Mouse (Mus musculus): ENCODE measurements around the gene Nob1.

Gene Nob1

DNA sequence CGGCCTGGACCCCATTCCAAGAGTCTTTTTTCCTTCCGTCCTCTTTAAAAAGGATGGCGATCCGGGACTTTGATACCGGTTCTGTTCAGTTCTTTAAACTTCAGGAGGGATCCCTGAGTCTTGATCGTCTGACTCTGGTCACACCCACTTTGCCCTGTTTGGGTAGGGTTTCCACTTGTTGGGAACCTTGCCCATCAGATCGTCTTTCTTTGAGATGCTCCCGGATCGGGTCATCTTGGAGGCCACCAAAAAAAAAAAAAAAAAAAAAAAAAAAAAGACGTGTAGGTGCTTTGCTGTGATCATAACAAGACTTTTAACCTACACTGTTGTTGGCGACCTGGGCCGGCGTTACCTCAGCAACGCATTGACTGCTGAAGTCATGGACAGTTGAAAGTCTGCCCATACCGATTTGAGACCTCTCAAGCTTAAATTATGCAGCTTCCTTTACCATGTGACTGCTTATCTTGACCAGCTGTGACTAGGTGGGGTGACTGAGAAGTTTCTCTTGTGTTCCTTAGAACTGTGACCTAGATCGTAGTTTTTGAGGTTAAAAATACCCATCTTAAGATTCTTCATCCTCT, 12.1 kb upstream of the Nob1 start:
- in situ Hi-C loops (cut with MseI, MboI) = no loop called here

DNA sequence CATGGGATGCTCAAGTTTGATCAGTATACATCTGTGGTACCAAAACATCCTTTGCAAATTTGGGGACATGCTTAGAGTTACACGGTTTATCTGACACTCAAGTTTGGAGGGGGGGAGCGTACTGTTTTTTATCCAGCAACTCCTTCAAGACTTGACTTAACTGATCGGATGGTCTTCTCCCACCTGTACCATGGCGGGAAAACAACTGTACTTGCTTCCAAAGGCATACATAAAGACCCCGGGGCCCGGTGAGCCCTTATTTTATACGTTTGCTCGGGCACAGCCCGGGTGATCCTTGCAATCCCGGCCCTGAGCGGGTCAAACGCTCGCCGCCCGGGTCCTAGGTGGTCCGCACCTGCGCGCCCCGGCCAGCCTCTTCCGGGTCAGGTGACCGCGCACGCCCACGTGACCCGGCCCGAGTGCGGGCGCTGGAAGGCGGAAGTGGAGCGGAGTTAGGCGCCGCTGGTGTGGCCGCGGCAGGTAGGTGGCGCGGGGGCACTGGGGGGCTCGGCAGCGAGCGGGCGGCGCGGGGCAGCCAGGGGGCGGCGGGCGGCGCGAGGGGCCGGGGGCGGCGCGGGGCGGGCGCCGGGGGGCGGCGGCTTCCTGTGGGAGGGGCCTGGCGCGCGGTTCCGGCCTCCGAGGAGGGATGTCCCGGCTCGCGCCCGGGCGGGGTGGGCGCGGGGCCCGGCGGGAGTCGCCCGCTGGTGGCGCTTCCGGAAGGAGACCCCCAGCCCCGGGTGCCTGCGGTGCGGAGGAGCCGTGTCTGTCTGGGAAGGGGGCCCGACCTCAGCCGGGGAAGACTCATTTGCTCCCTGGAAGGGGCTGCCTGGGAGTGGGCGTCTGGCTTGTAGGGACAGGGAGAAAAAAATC, 11.3 kb upstream of the Nob1 start, which contains the start of gene Wwp2:
Wwp2 (plus strand) TSS at position 404 of the 870 bp plus-strand sequence.
- in situ Hi-C loops (cut with MseI, MboI) = no loop called here

DNA sequence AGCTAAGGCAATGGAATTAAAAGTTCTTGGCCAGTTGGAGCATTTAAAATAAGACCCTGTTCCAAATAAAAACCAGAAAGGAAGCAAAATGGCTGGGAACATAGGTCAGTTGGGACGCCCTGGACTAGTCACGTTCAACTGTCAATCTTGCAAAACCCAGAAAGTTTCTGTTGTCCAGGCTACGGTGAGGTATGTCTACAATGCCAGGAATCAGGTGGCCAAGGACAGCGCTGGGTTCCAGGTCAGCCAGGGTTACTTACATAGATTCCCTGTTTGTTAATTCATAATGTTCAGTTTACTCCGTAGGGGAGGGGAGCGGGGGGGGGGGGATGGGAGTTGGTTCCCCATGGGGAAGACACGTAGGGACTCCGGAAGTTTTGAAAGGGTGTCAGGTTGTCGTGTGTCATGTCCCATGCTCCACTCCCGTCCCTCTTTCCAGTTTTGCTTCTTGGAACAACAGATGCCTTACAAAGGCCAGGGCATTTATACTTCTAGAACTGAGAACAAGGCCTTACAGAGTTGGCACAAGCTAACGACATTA, 10.6 kb upstream of the Nob1 start:
- in situ Hi-C loops (cut with MseI, MboI) = no loop called here

- in situ Hi-C loops (cut with MseI, MboI) = no loop called here
Observed at GRCm38 (mm10) chr8:107430821-107431220, 6.0 kb upstream of the Nob1 start.

DNA sequence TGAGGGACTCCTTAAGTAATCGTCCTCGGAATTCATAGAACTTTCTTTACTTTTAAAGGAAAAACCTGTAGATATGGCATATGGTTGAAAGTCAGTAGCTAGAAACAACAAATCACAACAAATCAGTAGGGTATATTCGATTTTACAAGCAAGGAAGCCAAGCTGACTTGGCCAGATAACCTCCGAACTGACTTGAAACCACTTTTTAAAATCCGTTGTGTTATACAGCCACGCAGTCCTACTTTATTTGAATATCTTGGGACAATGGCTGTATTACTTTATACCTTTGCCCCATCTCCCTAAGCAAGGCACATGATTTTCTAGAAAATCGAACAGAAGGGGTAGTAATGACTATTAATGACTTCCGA, 363 bp upstream of the Nob1 start:
- in situ Hi-C loops (cut with MseI, MboI) = no loop called here

DNA sequence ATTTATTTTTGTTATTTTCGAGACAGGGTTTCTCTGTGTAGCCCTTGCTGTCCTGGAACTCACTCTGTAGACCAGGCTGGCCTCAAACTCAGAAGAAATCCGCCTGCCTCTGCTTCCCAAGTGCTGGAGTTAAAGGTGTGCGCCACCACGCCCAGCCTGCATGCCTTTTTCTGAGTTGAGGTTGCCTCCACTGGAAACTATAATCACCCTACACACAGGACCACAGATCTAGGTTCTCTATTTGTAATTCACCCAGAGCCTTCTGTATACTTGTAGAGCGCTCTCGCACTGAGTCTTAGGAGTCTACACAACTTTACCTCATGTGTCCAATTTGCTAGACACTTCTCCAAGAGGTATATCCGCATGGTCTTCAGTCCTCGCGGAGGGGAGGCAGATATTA, 675 bp downstream of the Nob1 start:
- in situ Hi-C loops (cut with MseI, MboI) = loop anchor here in 1 of 2 experiments (5.0 kb wide), 1 partner anchor 37 kb away; no protein-coding TSS in a partner anchor

GRCm38 (mm10) chr8:107417001-107417400, 7.8 kb downstream of the Nob1 start:
- in situ Hi-C loops (cut with MseI, MboI) = no loop called here

DNA sequence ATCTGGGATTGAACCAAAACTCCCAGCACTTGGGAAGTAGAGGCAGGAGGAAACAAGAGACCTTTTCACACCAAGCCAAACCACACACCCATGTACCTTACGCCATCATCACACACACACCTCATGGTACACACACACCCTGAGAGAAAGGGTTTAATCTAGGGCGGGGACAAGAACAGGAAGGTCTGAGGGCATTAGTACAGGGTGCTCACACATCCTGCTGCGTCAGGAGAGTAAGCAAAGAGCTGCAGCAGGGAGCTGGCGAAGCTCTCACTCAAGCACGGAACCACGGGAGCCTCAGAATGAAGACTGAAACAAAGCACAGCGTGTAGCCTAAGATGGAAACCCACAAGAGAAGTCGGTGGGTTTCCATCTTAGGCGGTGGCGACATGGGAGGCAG, 11.0 kb downstream of the Nob1 start:
- in situ Hi-C loops (cut with MseI, MboI) = no loop called here

DNA sequence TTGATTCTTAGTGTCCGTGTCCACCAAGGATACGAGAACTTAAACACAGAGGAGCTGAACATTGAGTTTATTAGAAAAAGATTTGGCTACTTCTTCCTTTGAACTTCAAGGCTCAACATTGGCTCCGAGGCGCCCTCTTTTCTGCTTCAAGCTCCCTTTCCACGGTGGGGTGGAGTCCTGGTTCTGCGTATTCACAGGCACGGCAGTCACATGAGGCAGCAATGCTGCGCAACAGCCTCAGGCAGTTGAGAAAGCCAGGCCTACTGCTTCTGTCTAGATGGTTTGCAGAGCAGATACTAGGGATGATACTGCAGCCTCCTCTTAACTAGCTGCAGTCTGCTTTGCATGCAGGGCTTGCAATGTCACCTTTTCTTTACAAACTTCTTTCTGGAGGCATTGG, 12.3 kb downstream of the Nob1 start:
- in situ Hi-C loops (cut with MseI, MboI) = no loop called here

DNA sequence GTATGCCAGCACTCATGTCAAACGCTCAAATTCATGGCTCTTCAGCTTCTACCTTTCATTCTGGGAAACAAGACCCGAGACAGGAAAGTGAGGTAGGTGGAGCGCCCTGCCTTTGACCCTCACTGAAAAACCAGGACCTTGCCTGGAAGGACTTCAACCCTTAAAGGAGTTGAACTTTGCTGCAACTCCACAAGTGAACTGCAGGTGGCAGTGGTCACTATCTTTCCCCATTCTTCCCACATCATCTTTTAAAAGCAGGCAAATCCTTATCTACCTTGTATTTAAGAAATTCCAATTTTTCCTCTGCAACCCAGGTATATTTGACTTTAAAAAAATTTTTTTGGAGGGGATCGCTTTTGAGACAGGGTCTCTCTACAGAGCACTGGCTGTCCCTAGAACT, 13.5 kb downstream of the Nob1 start:
- in situ Hi-C loops (cut with MseI, MboI) = no loop called here

GRCm38 (mm10) chr8:107405935-107406334, 18.9 kb downstream of the Nob1 start:
- in situ Hi-C loops (cut with MseI, MboI) = no loop called here

GRCm38 (mm10) chr8:107404057-107404456, 20.8 kb downstream of the Nob1 start:
- in situ Hi-C loops (cut with MseI, MboI) = no loop called here

- in situ Hi-C loops (cut with MseI, MboI) = no loop called here
Observed at GRCm38 (mm10) chr8:107403038-107403781, 21.6 kb downstream of the Nob1 start, which contains the start of gene Nqo1. Gene Nqo1 (minus strand): TSS chr8:107403206.

DNA sequence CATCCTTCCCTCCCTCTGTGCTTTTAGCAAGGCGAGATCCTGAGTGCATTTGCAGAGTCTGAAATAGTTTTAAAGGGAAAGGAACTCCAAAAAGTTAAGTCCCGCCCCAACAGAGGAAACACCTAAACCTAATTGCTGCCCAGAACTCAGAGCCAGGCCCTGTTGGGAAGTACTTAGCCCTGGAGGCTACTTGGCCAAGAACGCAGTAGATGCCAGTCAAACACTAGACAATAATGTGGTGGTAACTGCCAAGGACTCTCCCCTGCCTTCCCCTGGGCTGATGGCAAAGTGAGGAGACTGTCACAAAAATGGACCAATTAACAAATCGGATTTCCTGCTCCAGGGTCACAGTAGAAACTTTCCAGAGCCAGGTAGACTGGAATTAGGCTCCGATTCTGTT, 23.0 kb downstream of the Nob1 start:
- in situ Hi-C loops (cut with MseI, MboI) = no loop called here

DNA sequence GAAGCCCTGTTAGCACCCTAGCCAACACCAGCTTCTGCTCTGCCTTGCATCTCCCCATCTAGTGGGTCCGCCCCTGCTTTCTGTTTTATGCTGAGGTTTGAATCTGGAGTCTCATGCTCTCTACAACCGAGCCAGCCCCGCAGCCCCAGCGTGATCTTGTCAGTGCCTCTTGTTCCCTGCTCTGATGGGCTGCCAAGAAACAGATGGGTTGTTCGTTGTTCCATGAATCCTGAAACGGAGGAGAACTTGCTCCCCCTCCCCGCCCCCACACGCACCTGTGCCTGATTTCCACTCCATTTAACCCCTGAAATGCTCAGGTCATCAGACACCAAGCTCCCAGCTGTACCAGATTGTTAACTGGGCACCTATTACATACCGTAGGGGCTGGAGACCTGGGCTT, 25.4 kb downstream of the Nob1 start:
- in situ Hi-C loops (cut with MseI, MboI) = no loop called here

GRCm38 (mm10) chr8:107397665-107398064, 27.2 kb downstream of the Nob1 start:
- in situ Hi-C loops (cut with MseI, MboI) = no loop called here

DNA sequence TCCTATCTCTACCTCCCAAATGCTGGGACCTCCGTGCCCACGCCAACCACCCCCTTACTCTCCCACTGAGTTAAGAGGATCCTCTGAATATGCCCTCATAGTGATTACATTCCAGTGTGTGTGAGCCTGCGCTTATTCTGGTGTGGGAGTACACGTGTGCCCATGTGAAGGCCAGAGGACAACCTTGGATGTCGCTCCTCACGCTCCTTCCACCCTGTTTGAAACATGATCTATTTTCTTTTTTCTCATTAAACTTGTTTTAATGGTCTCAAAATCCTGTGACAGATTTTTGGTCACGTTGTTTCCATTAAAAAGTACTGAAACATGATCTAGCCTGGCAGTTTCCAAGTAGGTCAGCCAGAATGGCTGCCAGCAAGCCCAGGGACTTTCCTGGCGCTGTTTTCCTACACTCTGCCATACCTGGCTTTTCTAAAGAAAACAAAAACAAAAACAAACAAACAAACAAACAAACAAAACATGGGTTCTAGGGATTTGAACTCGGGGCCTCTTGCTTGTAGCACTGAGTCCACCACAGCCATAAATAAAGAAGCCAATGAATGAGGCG, 28.7 kb downstream of the Nob1 start:
- in situ Hi-C loops (cut with MseI, MboI) = no loop called here

- in situ Hi-C loops (cut with MseI, MboI) = no loop called here
Observed at GRCm38 (mm10) chr8:107395397-107395796, 29.5 kb downstream of the Nob1 start.

- in situ Hi-C loops (cut with MseI, MboI) = no loop called here
Observed at GRCm38 (mm10) chr8:107391136-107391516, 33.7 kb downstream of the Nob1 start.

GRCm38 (mm10) chr8:107390476-107391135, 34.2 kb downstream of the Nob1 start:
- in situ Hi-C loops (cut with MseI, MboI) = no loop called here

DNA sequence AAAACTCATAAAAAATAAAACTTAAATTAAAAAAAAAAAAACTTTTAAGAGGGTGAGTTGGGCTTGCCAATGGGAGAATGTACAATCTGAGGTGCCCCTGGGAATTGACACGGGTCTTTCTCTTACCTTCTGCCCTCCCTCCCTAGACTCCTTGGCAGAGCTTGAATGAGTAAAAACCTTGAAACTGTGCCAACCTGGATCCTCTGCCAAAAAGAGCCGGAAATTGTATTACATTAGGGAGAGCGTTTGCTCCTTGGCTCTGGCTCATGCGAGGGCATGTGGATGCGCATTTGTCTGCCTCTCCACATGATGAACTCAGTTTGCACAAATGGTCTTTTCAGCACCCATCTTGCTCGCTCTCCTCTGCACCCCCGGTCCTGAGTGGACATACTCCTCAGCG, 35.3 kb downstream of the Nob1 start:
- in situ Hi-C loops (cut with MseI, MboI) = loop anchor here in 1 of 2 experiments (5.0 kb wide), 1 partner anchor 33 kb away; no protein-coding TSS in a partner anchor
